Mouse (Mus musculus) telencephalon, adult 2 months (tissue): ENCODE measurements at regions not wholly inside any gene's neighbourhood (a gene's known extent, or its start where the extent isn't known, plus 50 kb on each side); places are given as distances from the start of the nearest gene placed in this dataset.

Source experiments
- DNase-seq: peaks from one replicate; pipeline ENCODE4 v3.0.0-alpha.2; 2011; ENCODE audit warnings: low read depth, low spot score

DNA sequence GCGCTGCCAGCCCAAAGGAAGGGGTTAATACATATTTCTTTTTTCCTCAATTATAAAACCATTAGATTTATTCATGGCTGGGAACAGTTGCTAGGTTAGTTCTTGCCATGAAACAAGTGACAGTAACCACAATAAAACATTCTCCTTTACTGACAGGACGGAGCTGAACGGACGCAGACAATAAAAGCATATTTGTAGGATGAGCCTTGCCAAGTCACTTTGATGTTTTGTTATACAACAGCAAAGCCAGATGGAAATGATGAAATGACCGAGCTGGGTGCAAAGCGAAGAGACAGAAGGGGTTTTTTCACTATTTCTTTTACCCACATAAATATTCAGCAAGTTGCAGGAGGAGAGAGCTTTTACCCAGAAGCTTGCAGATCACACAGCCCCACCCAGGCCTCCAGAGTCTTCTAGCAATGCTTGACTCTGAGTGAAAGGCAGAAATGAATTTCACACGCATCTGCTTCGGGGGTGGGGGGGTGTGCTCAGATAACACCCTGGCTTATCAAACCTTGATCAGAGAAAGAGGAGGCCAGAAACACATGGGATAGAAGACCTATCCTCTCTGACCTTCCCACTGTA, 395.3 kb downstream of the Mtx2 start:
- DNase-seq, result no peak

DNA sequence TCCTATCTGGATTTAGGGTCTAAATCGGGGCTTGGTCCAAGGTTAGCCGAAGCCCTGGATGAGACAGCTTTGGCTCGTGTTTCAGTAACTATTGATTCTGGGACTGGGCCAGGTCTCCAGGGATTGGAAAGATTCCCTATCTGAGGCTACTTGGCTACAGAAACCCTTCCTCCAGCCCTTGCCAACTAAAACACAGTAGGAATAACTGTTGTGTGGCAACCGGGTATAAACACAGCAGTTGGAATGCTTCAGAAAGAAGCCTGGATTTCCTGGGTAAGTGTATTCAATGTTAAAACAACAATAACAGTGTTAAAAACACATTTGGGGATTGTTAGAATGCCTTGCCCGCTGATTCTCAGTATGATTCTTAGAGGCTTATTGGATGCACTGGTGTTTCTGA, 398.8 kb downstream of the Mtx2 start:
- no peak for DNase-seq

DNA sequence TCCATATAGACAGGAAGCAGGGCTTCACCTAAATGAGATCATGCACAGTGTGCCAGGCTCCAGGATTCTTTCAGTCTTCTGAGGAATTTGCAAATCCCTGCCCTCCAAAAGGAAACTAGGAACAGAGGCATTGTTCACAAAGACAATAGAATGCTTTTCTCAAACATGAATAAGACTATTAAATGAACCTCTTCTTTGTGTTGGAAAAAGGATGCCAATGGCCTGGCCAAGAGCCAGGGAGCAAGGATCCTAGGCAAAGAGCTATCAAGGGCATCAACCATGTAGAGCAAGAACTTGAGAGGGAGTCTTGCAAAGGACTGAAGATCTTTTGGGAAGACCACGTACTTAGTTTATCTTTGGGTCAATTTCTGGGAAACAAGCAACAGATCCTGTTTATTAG, 415.4 kb downstream of the Mtx2 start:
- DNase-seq, result no peak

DNA sequence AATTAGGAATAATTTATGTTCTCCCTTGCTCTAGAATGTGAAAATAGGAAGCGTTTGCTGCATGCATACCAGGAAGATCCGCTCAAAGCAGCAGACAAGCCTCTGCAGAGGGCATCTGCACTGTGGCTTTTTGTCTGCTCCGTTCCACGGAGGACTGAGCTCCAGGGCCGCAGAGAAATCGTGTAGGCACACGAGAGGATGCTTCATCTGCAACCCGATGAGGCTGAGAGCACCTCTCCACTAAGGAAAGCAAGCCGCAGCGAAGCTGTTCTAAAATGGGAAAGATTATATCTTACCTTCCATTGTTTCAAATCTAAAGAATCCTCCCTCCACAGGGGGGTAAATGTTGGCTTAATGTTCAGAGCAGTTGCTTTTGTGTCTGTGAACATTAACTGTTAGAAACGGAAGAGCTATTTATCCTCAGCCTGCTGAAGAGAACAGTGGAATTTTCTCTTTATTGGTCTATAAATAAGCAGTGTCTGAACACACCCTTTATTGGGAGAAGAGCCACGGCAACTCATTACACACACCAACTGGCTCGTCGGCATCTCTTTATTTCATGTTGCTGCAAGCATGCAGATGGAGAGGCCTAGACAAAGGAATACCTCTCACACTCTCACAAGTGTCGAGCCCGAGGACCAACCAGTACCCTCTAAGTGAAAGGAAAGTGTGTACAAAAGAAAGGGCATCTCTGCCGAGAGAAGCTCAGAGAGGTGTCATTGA, 414.6 kb upstream of the Hnrnpa3 start:
- peak; percentile 55 for DNase-seq

DNA sequence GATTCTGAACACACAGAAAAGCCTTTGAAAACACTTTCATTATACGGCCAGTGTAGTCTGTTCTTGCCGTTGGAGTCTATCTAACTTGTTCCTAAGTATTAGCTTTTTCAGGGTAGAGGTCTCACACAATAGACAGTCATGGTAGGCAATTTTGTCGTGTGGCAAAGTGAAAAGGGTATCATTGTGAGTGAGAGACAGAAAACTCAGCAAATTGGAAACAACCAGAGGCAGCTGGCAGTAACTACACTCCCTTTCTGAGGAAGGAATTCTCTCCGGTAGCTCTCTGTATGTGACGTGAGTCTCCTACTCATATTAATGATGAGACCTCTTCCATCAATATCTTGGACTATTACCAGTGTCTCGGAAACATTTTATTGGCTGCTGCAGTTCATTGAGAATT, 413.8 kb upstream of the Hnrnpa3 start:
- DNase-seq, result no peak

DNA sequence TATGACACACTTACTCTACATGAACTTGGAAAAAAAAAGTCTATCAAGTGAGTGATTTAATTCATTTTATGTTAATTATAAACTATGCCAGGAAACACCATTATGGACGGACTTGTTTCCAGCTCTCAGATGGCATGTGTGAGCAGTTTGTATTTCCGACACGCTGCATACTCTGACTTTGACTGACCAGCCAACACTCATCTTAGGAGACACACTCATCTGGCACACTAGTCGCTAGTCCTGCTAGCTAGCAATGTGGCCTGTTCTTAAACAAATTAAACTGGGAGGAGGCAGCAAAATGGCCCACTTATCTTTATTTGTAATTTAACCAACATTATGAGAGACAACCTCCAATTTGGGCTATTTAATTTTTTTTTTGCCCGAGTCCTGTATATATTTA, 413.4 kb upstream of the Hnrnpa3 start:
- DNase-seq, result no peak

DNA sequence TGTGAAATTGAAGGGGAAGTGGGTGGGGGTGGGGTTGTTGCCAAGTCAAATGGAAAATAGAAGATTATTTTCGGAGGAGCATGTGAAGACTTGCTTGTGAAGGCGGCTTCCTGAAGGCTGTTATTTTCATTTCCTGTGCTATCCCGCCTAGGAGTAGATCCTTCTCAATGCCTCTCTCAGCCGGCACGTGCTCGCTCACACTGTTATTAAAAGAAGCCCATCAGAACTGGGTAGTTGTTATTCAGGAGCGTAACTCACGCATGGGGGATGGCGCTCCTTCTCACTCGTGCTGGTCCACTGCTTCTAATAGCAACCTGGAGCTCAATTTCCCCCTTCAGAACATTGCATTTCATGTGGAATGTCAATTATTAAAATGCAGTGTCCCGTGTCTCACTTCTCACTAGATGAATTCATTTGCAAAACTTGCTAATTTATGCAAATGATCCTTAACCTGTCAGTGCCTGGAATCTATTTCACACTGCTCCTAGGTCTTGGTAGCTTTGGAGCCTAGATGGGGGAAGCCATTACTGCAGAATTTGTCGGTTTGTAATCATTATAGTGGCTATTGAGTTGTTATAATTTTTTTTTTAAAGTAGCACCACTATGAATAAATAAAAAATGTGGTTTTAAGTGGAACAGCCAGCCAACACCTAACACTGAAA, 412.8 kb upstream of the Hnrnpa3 start:
- peak; percentile 51 for DNase-seq

DNA sequence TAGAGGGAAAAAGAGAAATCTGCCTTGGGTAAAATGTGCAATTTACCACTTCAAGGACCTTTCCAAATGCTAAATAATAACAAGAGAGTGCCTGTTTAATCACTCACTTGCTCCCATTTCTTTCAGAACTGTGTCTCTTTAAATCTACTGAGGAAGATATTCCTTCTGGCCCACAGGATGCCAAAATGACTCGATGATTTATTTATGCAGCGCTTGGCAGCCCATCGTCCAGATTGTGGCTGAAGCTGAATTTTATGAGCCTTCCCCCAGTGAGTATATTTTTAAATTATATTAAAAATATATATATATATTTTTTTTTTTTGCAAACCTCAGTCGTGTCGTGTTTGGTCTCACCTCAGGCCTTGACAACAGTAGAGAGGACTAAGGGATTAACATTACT, 410.8 kb upstream of the Hnrnpa3 start:
- no peak for DNase-seq

DNA sequence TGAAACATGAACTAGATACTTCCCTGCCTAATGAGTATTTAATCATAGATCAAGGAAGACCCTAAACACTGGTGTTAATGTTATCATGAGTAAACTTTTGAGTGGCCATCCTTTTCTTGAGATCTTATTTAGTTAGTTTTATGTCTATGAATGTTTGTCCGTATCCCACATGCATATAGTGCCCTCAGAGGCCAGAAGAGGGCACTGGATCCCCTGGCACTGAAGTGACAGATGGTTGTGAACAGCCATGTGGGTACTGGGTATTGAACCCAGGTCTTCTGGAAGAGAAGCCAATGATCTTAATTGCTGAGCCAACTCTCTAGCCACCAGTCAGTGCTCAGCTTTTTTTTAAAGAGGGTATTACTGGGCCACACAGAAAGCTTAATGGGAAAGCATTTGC, 408.6 kb upstream of the Hnrnpa3 start:
- DNase-seq, result no peak

DNA sequence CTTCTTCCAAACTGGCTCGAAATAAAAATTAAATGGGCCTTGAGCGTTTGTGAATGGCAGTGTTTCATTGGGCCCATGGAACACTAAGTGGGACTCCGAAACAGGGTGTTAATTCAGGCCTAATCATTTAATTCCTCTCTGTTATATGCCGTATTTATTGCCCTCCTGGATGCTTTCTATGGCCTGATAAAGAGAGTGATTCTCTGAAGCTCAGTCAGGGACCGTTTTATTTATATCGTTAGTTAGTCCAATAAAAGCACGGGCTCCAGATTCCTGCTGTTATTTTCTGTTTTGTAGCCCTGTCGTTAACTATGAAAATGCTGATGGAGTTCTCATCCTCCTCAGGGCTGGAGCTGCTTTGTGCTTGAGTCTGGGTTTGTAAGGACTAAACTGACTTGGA, 406.2 kb upstream of the Hnrnpa3 start:
- no peak for DNase-seq

DNA sequence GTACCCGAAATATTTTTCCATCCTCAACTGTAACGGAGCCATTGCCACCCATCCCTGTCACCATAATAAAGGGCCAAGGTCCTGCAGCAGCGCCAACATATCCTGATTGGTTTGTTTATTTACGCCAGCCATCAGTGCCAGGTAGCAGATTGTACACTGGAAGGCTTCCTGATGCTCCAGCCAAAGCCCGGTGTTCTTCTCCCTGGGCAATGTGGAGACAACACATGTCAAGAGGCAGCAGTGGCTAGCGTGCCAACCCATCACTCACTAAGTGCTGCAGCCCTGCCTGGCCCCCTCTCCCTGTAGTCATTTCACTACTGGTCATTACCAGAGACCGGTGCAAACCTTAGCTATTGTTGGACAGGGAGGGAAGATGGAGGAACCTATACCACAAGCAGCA, 393.8 kb upstream of the Hnrnpa3 start:
- DNase-seq, result no peak

DNA sequence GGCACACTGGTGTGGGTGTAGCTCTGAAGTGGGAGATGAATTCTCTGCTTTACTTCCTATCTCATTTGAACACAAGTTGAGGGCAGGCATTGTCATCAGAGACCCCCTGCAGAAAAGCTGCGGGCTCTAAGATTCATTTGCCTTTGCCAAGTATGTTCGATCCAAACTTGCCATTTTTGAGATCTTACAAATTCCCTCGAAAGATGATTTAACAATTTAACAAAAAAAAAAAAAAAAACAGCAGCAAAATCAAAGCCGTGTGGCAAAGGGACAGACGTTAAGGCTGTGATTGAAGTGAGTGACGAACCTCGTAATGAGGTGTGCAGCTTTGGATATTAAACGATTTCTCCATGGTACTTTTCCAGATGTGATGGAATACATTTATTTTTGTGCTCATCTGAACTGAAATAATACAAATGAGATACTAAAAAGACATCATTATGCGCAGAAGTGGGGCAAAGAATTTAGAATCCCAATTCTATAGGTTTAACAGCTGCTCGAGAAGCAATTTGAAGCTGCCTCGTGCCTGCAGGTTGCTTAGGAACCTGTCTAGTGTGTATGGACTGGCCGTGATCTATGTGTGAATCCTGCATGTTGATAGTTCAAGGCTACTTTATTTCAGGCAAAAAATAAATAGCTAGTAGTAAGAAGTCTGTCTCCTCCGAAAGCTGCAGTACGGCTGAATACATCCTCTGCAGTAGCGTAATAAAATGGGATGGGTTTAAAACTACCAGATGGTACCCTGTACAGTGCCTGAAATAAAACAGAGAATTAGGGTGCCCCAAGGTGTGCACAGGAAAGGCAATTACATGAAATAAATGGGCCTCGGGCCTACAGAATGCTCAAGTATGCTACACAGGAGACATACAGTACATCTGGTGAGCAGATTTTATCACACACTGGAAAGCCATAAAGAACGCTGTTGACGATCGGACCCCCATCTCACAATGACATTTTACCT, 393.0 kb upstream of the Hnrnpa3 start:
- DNase-seq, result no peak

DNA sequence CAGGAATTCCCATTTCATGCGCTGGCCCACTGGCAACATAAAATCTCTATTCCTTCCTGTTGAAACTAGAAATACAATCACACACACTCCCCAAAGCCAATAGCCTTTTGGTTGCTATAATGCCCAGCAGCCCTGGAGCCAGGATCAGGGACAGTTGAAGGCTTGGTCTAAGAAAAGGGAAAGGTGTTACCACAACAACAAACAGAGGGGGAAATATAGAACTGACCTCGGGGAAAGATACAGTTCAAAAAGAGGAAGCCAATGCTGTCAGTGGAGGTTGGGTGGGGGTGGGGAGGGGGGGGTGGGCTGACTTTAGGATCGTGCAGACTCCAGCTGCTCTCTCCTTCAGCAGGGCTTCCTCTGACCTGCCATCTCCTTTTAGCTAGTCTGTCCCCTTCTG, 391.1 kb upstream of the Hnrnpa3 start:
- DNase-seq, result no peak

DNA sequence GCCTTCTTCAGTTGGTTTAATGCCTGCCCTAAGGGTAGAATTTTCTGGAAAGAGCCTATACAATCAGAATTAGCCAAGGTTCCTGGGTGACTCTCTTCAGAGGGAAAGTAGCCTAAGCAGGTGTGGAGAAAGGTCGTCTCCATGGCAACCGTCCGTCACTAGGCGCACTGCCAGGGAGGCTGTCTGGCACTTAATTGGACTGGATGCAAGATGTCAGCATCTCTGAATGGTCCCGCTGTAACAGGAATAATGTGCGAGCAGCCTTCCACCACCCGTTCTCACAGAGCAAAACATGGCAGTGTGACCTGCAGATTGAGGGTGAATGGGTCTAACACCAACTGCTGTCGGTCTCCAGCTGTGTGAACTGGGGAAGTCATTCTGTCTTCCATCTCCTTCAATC, 389.6 kb upstream of the Hnrnpa3 start:
- DNase-seq, result no peak

DNA sequence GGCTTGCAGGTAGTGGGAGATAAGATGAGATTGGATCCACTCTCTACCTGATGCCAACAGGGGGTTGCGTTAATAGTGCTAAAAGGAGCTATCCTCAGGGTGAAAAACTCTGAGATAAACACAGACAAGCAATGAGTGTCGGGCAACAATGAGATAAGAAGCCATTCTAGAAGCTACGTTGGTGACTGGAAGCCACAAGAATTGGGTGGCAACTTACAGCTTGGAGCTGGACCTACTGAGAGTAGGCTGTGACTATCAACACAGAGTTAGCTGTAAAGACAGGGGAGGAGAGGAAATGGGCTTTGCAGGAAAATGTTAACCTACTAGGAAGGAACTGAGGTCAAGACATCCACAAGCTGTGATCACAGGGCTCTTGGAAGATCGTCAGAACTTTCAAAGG, 388.9 kb upstream of the Hnrnpa3 start:
- DNase-seq, result no peak

DNA sequence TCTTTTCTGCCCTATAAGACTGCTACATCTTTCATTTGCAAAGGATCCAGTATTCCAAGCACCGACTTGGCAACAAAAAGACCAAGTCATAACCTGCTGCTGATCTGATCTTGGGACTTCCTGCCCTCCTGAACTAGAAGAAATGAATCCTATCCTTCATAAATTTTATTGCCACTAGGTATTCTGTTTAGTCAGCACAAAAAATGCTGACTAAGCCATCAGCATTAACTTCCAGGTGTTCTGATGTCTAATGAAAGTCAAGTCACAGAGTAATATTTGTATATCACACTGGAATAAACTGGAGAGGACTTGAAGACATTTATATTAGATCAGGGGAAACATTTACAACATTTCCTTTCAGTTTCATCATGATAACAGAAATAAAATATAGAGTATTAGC, 371.2 kb upstream of the Hnrnpa3 start:
- DNase-seq, result no peak

DNA sequence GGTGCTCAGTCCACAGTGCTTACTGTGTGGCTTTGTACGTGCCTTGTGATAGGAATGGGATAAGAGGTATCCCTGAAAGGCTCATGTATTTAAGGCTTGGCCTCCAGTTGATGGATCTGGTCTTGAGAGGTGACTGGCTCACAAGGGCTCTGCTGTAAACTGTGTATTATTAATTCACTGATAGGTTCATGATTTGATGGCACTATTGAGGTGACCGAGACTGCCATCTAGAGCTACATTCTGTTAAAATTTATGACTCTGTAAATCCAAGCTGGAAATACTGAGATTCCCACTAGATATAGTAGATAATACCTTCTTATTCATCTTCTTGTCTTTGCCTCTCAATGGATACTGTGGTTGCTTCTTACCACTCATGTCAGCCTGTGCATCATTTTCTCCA, 367.4 kb upstream of the Hnrnpa3 start:
- no peak for DNase-seq

DNA sequence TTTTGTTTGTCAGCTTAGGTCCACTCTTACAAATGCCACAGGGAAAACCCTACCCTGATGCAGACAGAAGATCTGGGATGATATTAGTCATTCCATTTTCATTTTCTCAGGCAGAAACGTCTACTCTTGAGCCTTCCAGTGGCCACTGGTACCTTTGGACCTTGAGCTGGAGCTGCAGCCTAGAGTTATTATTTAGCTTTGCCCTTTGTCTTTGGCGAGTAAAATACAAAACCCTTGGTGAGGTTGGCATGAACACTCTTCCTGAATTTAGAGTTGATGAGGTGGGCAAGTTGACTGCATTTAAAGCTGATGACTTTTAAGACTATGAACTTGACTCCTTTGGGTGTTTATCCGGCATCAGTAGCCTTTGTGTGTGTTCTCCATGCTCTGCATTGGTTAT, 352.2 kb upstream of the Hnrnpa3 start:
- DNase-seq, result no peak

DNA sequence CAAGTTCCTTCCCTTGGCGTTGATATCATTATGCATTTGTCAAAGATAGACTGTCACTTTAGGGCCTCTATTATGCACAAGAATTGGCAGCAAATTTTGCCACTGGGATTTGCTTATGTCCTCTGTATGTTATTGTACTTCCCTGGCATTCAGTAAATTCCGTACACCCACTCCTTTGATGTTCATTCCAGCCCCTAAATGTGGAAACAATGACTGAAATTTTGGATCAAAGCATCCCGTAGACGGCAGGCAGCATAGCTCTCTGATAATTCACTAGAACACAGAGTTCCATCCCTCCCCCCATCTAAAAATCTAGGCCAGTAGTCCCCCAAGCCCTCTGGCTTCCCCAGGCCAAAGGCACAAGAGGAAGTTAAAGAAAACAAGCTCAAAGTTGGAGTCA, 347.9 kb upstream of the Hnrnpa3 start:
- no peak for DNase-seq

DNA sequence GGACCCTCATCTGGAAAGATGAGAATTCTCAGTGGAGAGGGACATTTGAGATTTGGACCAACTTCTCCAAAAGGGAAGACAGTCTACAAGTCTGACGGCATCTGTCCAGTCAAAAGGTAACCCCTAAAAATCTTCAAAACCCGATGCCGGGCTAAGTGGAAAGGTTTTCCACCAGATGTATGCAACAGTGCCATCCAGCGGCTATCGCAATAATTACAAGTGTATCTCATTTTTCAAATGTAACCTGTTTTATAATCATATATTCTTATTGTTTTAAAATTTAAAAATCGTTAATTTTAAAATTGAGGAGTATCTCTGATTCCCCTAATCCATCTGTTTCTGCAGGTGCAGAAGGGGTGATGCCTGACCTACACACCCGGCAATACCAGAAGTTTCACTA, 346.8 kb upstream of the Hnrnpa3 start:
- DNase-seq, result no peak

DNA sequence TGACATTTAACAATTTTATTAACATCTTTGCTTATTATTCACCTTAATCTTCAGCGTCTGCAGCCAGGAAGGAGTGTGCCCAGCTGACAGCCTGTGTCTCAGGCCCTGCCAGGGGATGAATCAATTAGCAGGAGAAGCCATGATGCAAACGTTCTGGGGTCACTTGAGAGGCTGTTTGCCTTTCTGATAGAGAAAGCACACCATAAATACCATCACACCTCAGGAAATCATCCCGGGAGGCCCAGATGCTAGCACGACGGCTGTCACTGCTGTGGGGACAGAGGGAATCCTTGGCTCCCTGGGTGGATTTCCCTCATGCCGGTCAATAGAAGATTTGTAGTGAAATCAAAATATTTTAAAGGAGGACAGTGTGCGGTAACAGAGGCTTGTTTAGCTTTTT, 343.7 kb upstream of the Hnrnpa3 start:
- DNase-seq, result no peak

DNA sequence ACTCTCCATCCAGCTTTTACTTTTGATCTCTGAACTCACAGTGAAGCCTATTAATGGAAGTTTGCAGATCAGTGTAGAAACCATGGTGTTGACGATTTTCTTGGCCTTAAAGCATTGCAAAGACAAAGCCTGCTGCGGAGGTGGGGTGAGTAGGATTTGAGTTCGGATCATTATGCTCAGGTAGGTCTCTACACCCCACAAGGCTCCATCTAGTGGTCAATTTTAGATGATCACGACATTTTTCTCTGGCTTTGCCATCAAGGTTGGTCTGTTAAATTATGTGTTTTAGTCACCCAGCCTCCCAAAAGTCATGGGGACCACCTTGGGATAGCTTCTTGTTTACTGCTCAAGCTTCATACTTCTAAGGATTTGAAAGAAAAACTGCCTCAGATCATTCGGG, 340.9 kb upstream of the Hnrnpa3 start:
- DNase-seq, result no peak
